ENCODE assay signal across 8 mouse cellular contexts in genomic region chr5:73129871-73130270, GRCm38 (mm10).
DNase-seq lines count a peak whose midpoint lies in the region; ATAC-seq and TF ChIP-seq lines count a peak whose summit lies in the region.

No protein-coding gene starts in this region.

- peaks cover 14% of the 10 kb centered on the region for H3K36me3 ChIP-seq in liver, embryonic 16.5 days (ENCODE audit: control insufficient read depth, insufficient read depth)
- peaks cover 82% of the 10 kb centered on the region for H3K36me3 ChIP-seq in liver, embryonic 12.5 days
- peaks cover 2% of the 10 kb centered on the region; the same call in 1 of the 2 replicates for H3K36me3 ChIP-seq in forebrain, embryonic 16.5 days (ENCODE audit: control insufficient read depth, insufficient read depth)
- H3K36me3 ChIP-seq in myocyte (ENCODE audit: control insufficient read depth, insufficient read depth) = peaks cover 8% of the 10 kb centered on the region

- no peak overlapping the region for H3K9ac ChIP-seq in liver, embryonic 16.5 days (ENCODE audit: low read depth, low read length)
- no peak overlapping the region for H3K9ac ChIP-seq in liver, embryonic 12.5 days
- H3K9ac ChIP-seq in forebrain, embryonic 16.5 days (replicated peaks; ENCODE audit: low read depth, low read length) = no peak overlapping the region

- no peak for TF ChIP-seq POLR2A in myocyte (IDR thresholded peaks at IDR 0.05; ENCODE audit: insufficient read length, low read depth)

- H3K9me3 ChIP-seq in liver, embryonic 16.5 days (replicated peaks; ENCODE audit: control insufficient read depth, low read length) = no peaks in the 10 kb centered on the region
- H3K9me3 ChIP-seq in liver, embryonic 12.5 days (replicated peaks) = no peaks in the 10 kb centered on the region
- no peaks in the 10 kb centered on the region for H3K9me3 ChIP-seq in forebrain, embryonic 16.5 days (ENCODE audit: control insufficient read depth, low read length)

- H3K27me3 ChIP-seq in liver, embryonic 16.5 days (ENCODE audit: control insufficient read depth, insufficient read depth, low read depth, low read length) = no peaks in the 10 kb centered on the region
- H3K27me3 ChIP-seq in liver, embryonic 12.5 days (replicated peaks) = no peaks in the 10 kb centered on the region
- H3K27me3 ChIP-seq in forebrain, embryonic 16.5 days (replicated peaks; ENCODE audit: control insufficient read depth, insufficient read depth, low read length) = no peaks in the 10 kb centered on the region
- H3K27me3 ChIP-seq in myocyte (ENCODE audit: control insufficient read depth, insufficient read depth, insufficient read length) = no peaks in the 10 kb centered on the region

- ATAC-seq in liver, embryonic 16.5 days (ENCODE audit: low read depth) = peak; percentile 39
- ATAC-seq in liver, embryonic 12.5 days = no peak
- peak; percentile 80 for ATAC-seq in forebrain, embryonic 16.5 days
- ATAC-seq in monocyte, adult 5-6 weeks (replicated peaks; ENCODE audit: insufficient number of reproducible peaks, low FRiP score, low TSS enrichment, poor library complexity, severe bottlenecking) = no peak

- peak; percentile 35 for DNase-seq in layer of hippocampus, adult 9-10 months (ENCODE audit: low spot score)
- no peak for DNase-seq in ovary, adult 18-20 months (ENCODE audit: low spot score)
- DNase-seq in gastrocnemius, adult 2 months = no peak

- no peak for TF ChIP-seq CTCF in gastrocnemius, adult 2 months (IDR thresholded peaks at IDR 0.05)

- intact Hi-C loops in gastrocnemius, adult 2 months (cut with DNase I) = loop anchor here (5.0 kb wide), 1 partner anchor 142 kb away; no protein-coding TSS in a partner anchor

- no peak overlapping the region for H3ac ChIP-seq in myocyte (ENCODE audit: control insufficient read depth, insufficient read length)

- no peak overlapping the region for H3K4me2 ChIP-seq in liver, embryonic 16.5 days (ENCODE audit: low read depth, low read length)
- no peak overlapping the region for H3K4me2 ChIP-seq in liver, embryonic 12.5 days
- H3K4me2 ChIP-seq in forebrain, embryonic 16.5 days (ENCODE audit: low read length) = no peak overlapping the region
- no peak overlapping the region for H3K4me2 ChIP-seq in myocyte (ENCODE audit: low read depth)

- no peak overlapping the region for H3K4me3 ChIP-seq in liver, embryonic 16.5 days (ENCODE audit: low read depth, low read length)
- no peak overlapping the region for H3K4me3 ChIP-seq in liver, embryonic 12.5 days
- H3K4me3 ChIP-seq in forebrain, embryonic 16.5 days (replicated peaks; ENCODE audit: low read length) = no peak overlapping the region
- H3K4me3 ChIP-seq in myocyte = no peak overlapping the region
- H3K4me3 ChIP-seq in gastrocnemius, adult 2 months = no peak overlapping the region

- peaks cover 19% of the 10 kb centered on the region for H3K4me1 ChIP-seq in liver, embryonic 16.5 days (ENCODE audit: control insufficient read depth, low read depth, low read length)
- H3K4me1 ChIP-seq in liver, embryonic 12.5 days = peaks cover 37% of the 10 kb centered on the region
- H3K4me1 ChIP-seq in forebrain, embryonic 16.5 days (replicated peaks; ENCODE audit: control insufficient read depth, insufficient read depth, low read length) = peaks cover 5% of the 10 kb centered on the region

- H3K27ac ChIP-seq in liver, embryonic 16.5 days (ENCODE audit: low read length) = no peak overlapping the region
- no peak overlapping the region for H3K27ac ChIP-seq in liver, embryonic 12.5 days
- H3K27ac ChIP-seq in forebrain, embryonic 16.5 days (ENCODE audit: low read length) = 0 out of 2 replicates have a peak overlapping the region, but pooled peaks have one; percentile 3
- H3K27ac ChIP-seq in gastrocnemius, adult 2 months = no peak overlapping the region

- H3K79me2 ChIP-seq in myocyte (ENCODE audit: control insufficient read depth, insufficient read depth) = no peaks in the 10 kb centered on the region

- 76% methylated on average over 5 of the region's 5 CpGs for WGBS in liver, embryonic 16.5 days (ENCODE audit: insufficient replicate concordance)
- 82% methylated on average over 5 of the region's 5 CpGs for WGBS in liver, embryonic 12.5 days (ENCODE audit: insufficient replicate concordance)
- 20% methylated on average over 5 of the region's 5 CpGs for WGBS in forebrain, embryonic 16.5 days

TF ChIP-seq in myocyte, 11 proteins besides CTCF, POLR2A, EP300 and RAD21:
- TF ChIP-seq MYOD1 (IDR thresholded peaks at IDR 0.05; ENCODE audit: control insufficient read depth in 1 of 3, insufficient read length in 2 of 3, low read depth in 2 of 3) (peak in 2 of 3 experiments; percentile 16 to 31), MYOG (IDR thresholded peaks at IDR 0.05; ENCODE audit: control insufficient read depth in 1 of 3, insufficient read depth in 1 of 3, insufficient read length in 2 of 3, low read depth in 2 of 3) (peak in 2 of 3 experiments; percentile 19 to 51), USF1 (IDR thresholded peaks at IDR 0.05; ENCODE audit: low read depth) (no peak)

Comparison
In these comparisons a context has a peak if more than half of its experiments do, and no peak if none do; other contexts are left out.
1. ATAC-seq: peak in liver, embryonic 16.5 days (single experiment) and forebrain, embryonic 16.5 days (single experiment); none in liver, embryonic 12.5 days (single experiment) and monocyte, adult 5-6 weeks (single experiment).